Mouse (Mus musculus) kidney, postnatal 0 days (tissue): ENCODE measurements around the gene Mitf. TPM values are rescaled to one million over a fixed set of nuclear protein-coding genes. Genes with fewer than 3 reads are reported as not detected.
A peak's percentile ranks its signal among the peaks of the same experiment; 100 is the strongest.

Source experiments
- ATAC-seq: fragments of 200-750 bp; cut with Nextera tagmentation; replicated peaks from 2 replicates; pipeline ENCODE4 v1.8.0; 2017; ENCODE audit warnings: low read depth, moderate number of reproducible peaks, moderate TSS enrichment, moderate library complexity; ENCODE audit not compliant: low FRiP score
- DNase-seq: peaks from one replicate; pipeline ENCODE4 v3.0.0-alpha.2; 2016; ENCODE audit warnings: low spot score
- H3K27ac ChIP-seq: fragments of 300-500 bp; sonication (generic); 2 replicates; pipeline ENCODE4 v1.5.1; 2014; ENCODE audit warnings: mild to moderate bottlenecking
- H3K27me3 ChIP-seq: fragments of 300-500 bp; sonication (generic); 2 replicates; pipeline ENCODE4 v1.6.1; 2014; ENCODE audit warnings: low read length, mixed read lengths; ENCODE audit not compliant: insufficient read depth
- H3K36me3 ChIP-seq: fragments of 300-500 bp; sonication (generic); 2 replicates; pipeline ENCODE4 v1.6.1; 2014; ENCODE audit warnings: low read length, mixed read lengths; ENCODE audit not compliant: insufficient read depth
- H3K4me1 ChIP-seq: fragments of 300-500 bp; sonication (generic); replicated peaks from 2 replicates; pipeline ENCODE4 v1.6.1; 2014; ENCODE audit warnings: antibody characterized with exemption, low read length, mixed read lengths; ENCODE audit not compliant: insufficient read depth
- H3K4me2 ChIP-seq: fragments of 300-500 bp; sonication (generic); 2 replicates; pipeline ENCODE4 v1.6.1; 2014; ENCODE audit warnings: mild to moderate bottlenecking, low read length, moderate library complexity, mixed read lengths
- H3K4me3 ChIP-seq: fragments of 300-500 bp; sonication (generic); replicated peaks from 2 replicates; pipeline ENCODE4 v1.5.1; 2014; ENCODE audit warnings: low read depth, low read length
- H3K9ac ChIP-seq: fragments of 300-500 bp; sonication (generic); 2 replicates; pipeline ENCODE4 v1.6.1; 2014; ENCODE audit warnings: low read depth, low read length
- H3K9me3 ChIP-seq: fragments of 300-500 bp; sonication (generic); replicated peaks from 2 replicates; pipeline ENCODE4 v1.6.1; 2016; ENCODE audit warnings: low read length, inconsistent platforms, mixed read lengths
- CTCF ChIP-seq: IDR thresholded peaks from 2 replicates; pipeline ENCODE4 v1.5.1; 2016; ENCODE audit warnings: antibody characterized with exemption, low read depth, mild to moderate bottlenecking, moderate library complexity
- WGBS: fragments of 180-500 bp; shearing (Covaris S2); extraction: QIAGEN DNeasy Blood & Tissue Kit; methylation state at CpG from one replicate; pipeline ENCODE4 v1.1.7; 2014; 5-methylcytosine and 5-hydroxymethylcytosine counted together
- polyA plus RNA-seq: library from polyadenylated mRNA; unstranded; fragments of >200 nt; fragmentation: Nextera tagmentation; extraction: Ambion mirVana; gene quantifications from 2 replicates; pipeline ENCODE4 v1.2.1, GENCODE M21; 2015

The Mitf gene
- polyA plus RNA-seq, 1 experiment from 2014 or later = 6.8 TPM

DNA sequence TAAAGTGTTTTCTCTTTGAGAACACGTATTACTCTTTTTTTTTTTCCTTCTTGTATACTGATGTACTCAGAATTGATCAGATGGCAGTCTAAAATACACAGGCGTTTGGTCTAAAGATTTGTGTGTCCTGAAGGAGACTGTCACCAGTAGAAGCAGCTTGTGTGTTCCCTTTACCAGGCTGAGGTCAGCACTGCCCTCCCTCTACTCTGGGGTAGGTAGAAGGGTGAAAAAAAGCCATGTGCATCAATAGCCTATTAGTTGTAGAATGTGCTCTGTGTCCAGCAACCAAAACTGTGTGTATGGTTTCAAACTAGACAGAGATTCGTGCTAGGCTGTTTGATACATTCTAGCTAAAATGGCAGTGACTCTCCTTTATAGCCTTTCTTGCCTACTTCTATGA is 122.2 kb downstream of the Mitf start:
- 74% methylated on average over 3 of the region's 3 CpGs for WGBS
- H3K27me3 ChIP-seq = no peaks in the 10 kb centered on the region
- H3K27ac ChIP-seq = peak overlapping the region; percentile 40; the same call in 1 of the 2 replicates

DNA sequence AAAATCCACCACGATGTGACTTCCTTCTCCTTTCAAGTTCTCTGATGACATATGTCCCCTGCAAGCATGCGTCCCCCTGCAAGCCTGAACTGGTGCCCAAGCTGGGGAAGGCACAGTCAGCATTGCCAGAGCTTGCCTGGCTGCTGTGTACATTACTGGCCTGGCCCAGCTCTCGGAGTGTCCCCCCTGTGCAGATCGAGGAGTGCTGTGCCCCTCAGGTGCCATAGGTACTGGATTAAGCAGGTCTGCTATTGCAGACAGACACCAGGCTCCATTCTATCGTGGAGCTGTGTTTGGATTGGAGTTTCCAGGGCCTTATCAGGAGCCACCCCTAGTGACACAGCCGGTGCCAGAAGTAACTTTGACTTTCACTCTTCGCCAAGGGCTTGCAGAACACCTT is 122.6 kb downstream of the Mitf start:
- peak overlapping the region; percentile 23; the same call in 1 of the 2 replicates for H3K9ac ChIP-seq
- no peaks in the 10 kb centered on the region for H3K27me3 ChIP-seq
- TF ChIP-seq CTCF = no peak
- 55% methylated on average over 7 of the region's 7 CpGs for WGBS
- no peak for DNase-seq
- H3K9me3 ChIP-seq = no peaks in the 10 kb centered on the region
- no peaks in the 10 kb centered on the region for H3K36me3 ChIP-seq
- peak overlapping the region; percentile 25; the same call in 1 of the 2 replicates for H3K4me2 ChIP-seq
- H3K4me3 ChIP-seq = no peak overlapping the region
- H3K4me1 ChIP-seq = 0 out of 2 replicates have a peak, but pooled peaks cover 4% of the 10 kb centered on the region
- ATAC-seq = no peak
- H3K27ac ChIP-seq = peak overlapping the region; percentile 40

More for the DNA sequence above, 122.2 kb downstream of the Mitf start:
- no peak for TF ChIP-seq CTCF
- no peaks in the 10 kb centered on the region for H3K36me3 ChIP-seq
- peak overlapping the region; percentile 25; the same call in 1 of the 2 replicates for H3K4me2 ChIP-seq
- ATAC-seq (no peak), DNase-seq (no peak)
- no peak overlapping the region for H3K9ac ChIP-seq
- H3K4me3 ChIP-seq = no peak overlapping the region
- no peaks in the 10 kb centered on the region for H3K9me3 ChIP-seq
- H3K4me1 ChIP-seq = 0 out of 2 replicates have a peak, but pooled peaks cover 4% of the 10 kb centered on the region

DNA sequence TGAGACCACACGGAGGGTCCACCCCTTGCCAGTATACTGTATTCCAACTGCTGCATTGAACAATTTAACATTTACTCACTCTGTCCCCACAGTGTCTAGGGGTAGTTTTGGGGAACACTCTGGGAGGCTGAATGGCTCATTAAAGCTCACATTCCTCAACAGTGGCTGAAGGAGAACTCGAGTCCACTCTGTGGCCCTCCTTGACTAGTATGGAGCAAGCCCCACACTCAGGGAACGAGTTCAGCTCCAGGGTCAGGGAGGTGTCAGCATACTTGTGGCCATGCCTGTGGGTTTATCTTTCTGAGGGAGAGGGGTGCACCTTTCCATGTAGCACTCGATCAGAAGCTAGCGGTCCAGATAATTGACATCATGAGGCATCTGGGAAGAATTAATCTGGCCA is 130.3 kb downstream of the Mitf start:
- no peak overlapping the region for H3K4me3 ChIP-seq
- TF ChIP-seq CTCF = no peak
- no peaks in the 10 kb centered on the region for H3K36me3 ChIP-seq
- no peak for ATAC-seq
- H3K4me1 ChIP-seq = no peaks in the 10 kb centered on the region
- no peak overlapping the region for H3K9ac ChIP-seq
- H3K9me3 ChIP-seq = no peaks in the 10 kb centered on the region
- no peak for DNase-seq
- no peaks in the 10 kb centered on the region for H3K27me3 ChIP-seq
- WGBS = 73% methylated on average over 5 of the region's 5 CpGs
- H3K4me2 ChIP-seq = no peak overlapping the region
- H3K27ac ChIP-seq = no peak overlapping the region

DNA sequence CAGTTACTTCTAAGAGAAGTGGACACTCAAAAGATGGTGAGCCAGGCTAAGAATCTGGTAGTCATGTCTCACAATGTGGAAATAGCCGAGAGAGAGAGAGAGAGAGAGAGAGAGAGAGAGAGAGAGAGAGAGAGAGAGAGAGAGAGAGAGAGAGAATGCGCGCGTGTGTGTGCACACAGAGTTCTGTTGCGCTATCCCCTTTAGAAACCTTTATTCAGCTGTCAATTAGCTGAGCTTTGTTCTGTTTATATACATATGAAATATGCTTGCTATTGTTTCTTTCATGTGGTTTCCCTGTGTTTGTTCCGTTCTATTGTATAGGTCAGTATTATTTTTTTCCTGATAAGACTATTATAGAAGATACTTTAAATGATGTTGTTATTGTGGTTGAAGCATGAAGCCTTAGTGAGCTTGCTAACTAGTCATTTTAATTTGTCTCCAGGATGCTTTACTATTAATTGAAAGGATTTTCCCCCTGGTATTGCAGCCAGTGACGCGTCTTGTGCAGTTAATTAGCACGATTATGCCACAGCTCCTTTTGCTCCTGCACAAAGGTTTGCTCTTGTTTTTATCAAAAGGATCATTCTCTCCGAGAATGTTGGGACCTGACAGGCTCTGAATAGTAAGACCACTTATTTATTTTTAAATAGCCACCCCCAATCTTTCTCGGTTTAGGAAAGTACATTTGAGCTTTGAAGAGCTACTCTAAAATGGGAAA is 131.2 kb downstream of the Mitf start:
- Histone ChIP-seq H3K9me3 (no peaks in the 10 kb centered on the region), H3K4me3 (no peak overlapping the region), H3K27ac (no peak overlapping the region), H3K9ac (no peak overlapping the region), H3K4me2 (no peak overlapping the region), H3K27me3 (no peaks in the 10 kb centered on the region), H3K4me1 (no peaks in the 10 kb centered on the region), H3K36me3 (no peaks in the 10 kb centered on the region)
- no peak for ATAC-seq
- 68% methylated on average over 11 of the region's 11 CpGs for WGBS
- TF ChIP-seq CTCF = no peak
- DNase-seq = no peak

DNA sequence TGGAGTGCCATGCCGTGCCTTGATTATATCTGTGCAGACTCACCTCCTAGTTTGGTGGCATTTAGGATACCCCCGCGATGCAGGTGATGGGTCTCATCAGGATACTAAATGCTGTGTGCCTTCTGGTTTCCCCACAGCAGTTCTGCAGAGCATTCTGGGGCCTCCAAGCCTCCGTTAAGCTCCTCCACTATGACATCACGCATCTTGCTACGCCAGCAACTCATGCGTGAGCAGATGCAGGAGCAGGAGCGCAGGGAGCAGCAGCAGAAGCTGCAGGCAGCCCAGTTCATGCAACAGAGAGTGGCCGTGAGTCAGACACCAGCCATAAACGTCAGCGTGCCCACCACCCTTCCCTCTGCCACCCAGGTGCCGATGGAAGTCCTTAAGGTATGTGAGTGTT is 134.1 kb downstream of the Mitf start:
- no peaks in the 10 kb centered on the region for H3K36me3 ChIP-seq
- H3K27me3 ChIP-seq = no peaks in the 10 kb centered on the region
- H3K9ac ChIP-seq = no peak overlapping the region
- no peak overlapping the region for H3K4me3 ChIP-seq
- ATAC-seq = no peak
- H3K4me2 ChIP-seq = no peak overlapping the region
- no peak for DNase-seq
- H3K27ac ChIP-seq = no peak overlapping the region
- H3K4me1 ChIP-seq = no peaks in the 10 kb centered on the region
- no peaks in the 10 kb centered on the region for H3K9me3 ChIP-seq
- no peak for TF ChIP-seq CTCF
- WGBS = 80% methylated on average over 12 of the region's 12 CpGs

DNA sequence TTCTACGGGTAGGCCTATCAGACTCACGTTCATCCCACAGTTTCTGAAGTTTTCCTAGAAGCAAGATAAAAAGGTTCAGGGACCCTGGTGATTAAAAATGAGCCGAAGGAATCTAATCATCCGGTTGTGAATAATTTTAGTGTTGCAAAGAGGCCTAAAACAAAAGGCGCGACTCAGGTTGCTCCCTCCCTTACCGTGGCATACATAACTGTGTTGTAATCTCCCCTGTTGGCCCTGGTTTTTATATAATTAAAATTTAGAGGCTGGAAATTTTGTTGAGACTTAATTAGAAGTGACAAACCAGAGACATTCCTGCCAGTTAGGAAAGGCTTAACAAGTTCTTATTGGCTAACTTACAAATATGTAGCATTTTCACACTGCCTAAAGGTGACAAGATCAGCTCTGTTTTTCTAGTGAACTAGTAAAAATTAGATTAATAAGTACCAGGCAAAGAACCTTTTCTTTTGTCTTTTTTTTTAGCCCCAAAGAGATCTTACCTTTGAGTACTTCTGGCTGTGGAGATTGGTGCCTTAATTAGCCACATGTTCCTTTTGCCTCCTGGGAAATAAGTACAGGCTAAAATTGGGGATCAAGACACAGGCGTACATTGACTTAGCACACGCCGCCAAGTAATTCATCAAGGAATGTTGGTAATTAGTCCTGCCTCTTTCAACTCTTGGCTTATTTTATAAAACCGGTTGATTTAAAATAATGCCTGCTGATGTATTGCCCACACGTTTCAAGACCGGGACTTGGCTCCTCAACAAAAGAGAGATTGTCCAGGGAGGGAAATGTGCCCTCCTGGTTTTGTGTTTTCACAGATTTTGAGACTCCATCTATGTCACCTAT is 143.4 kb downstream of the Mitf start:
- WGBS = 76% methylated on average over 13 of the region's 13 CpGs
- H3K27me3 ChIP-seq = no peaks in the 10 kb centered on the region
- no peak overlapping the region for H3K4me3 ChIP-seq
- TF ChIP-seq CTCF = no peak
- H3K9me3 ChIP-seq = no peaks in the 10 kb centered on the region
- ATAC-seq (no peak), DNase-seq (no peak)
- H3K4me2 ChIP-seq = no peak overlapping the region
- no peaks in the 10 kb centered on the region for H3K36me3 ChIP-seq
- H3K9ac ChIP-seq = no peak overlapping the region
- H3K4me1 ChIP-seq = no peaks in the 10 kb centered on the region
- H3K27ac ChIP-seq = no peak overlapping the region
